Mouse (Mus musculus) E14TG2a.4 (cell line): ENCODE results near the gene Ergic1.

Source experiments
- CTCF ChIP-seq: conservative IDR thresholded peaks from 2 replicates; pipeline ENCODE4 v1.5.1; 2014; ENCODE audit warnings: low read length
- NANOG ChIP-seq: IDR thresholded peaks from 2 replicates; pipeline ENCODE4 v1.6.1; 2014; ENCODE audit warnings: borderline replicate concordance, low read length, mixed read lengths

DNA sequence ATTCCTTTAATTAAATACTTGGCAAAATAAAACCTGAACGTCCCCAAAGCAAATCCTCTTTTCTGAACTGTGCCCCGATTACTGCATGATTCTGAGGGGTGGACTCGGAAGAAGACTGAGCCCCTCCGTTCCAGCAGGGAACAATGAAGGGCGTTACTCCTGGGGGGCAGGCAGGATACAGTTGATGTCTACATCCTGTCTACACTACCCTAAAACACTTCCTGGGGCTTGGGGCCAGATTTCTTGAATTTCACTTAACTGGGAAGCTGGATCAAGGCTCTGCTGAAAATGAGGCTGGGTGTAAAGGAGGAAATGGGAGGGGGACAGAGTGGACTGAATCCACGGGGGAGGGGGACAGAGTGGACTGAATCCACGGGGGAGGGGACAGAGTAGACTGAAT is 13.5 kb upstream of the Ergic1 start:
- TF ChIP-seq CTCF (no peak), NANOG (peak; percentile 64; the same call in 1 of the 2 replicates)
